Mouse (Mus musculus): ENCODE measurements around the gene Scn4b. TPM values are rescaled to one million over a fixed set of nuclear protein-coding genes. Genes with fewer than 3 reads are reported as not detected.

The Scn4b gene
- polyA plus RNA-seq, 1 experiment from 2014 or later: 0.08 TPM

GRCm38 (mm10) chr9:45171073-45171610 lies 32.9 kb downstream of the Scn4b start:
- no peak overlapping the region for H3K27ac ChIP-seq (ENCODE audit: low read depth, low read length)
- DNase-seq (ENCODE audit: low spot score, missing footprints): no peak
- H3K9ac ChIP-seq (ENCODE audit: low read length): no peak overlapping the region
- H3K4me3 ChIP-seq (ENCODE audit: low read depth, low read length): no peak overlapping the region
- ATAC-seq (ENCODE audit: low FRiP score): no peak
- H3K4me2 ChIP-seq: no peak overlapping the region
- no peaks in the 10 kb centered on the region for H3K9me3 ChIP-seq (ENCODE audit: control insufficient read depth, low read length)
- 81% methylated on average over 1 of the region's 1 CpGs for WGBS
- no peaks in the 10 kb centered on the region for H3K36me3 ChIP-seq (ENCODE audit: control insufficient read depth, insufficient read depth, low read length)
- H3K27me3 ChIP-seq (ENCODE audit: control insufficient read depth, insufficient read depth, low read length): no peaks in the 10 kb centered on the region
- H3K4me1 ChIP-seq (ENCODE audit: control insufficient read depth, insufficient read depth, low read length): no peaks in the 10 kb centered on the region

GRCm38 (mm10) chr9:45173475-45173874 lies 35.3 kb downstream of the Scn4b start:
- WGBS: 69% methylated on average over 3 of the region's 3 CpGs
- Histone ChIP-seq H3K27me3 (ENCODE audit: control insufficient read depth, insufficient read depth, low read length) (no peaks in the 10 kb centered on the region), H3K4me2 (no peak overlapping the region)

GRCm38 (mm10) chr9:45179282-45179681 lies 41.1 kb downstream of the Scn4b start:
- 84% methylated on average over 5 of the region's 5 CpGs for WGBS
- no peak overlapping the region for H3K4me2 ChIP-seq
- DNase-seq (ENCODE audit: low spot score, missing footprints) (no peak), ATAC-seq (ENCODE audit: low FRiP score) (no peak)
- no peaks in the 10 kb centered on the region for H3K9me3 ChIP-seq (ENCODE audit: control insufficient read depth, low read length)
- no peak overlapping the region for H3K4me3 ChIP-seq (ENCODE audit: low read depth, low read length)
- no peaks in the 10 kb centered on the region for H3K4me1 ChIP-seq (ENCODE audit: control insufficient read depth, insufficient read depth, low read length)
- H3K9ac ChIP-seq (ENCODE audit: low read length): no peak overlapping the region
- H3K36me3 ChIP-seq (ENCODE audit: control insufficient read depth, insufficient read depth, low read length): no peaks in the 10 kb centered on the region
- H3K27me3 ChIP-seq (ENCODE audit: control insufficient read depth, insufficient read depth, low read length): no peaks in the 10 kb centered on the region
- H3K27ac ChIP-seq (ENCODE audit: low read depth, low read length): no peak overlapping the region

More at GRCm38 (mm10) chr9:45173475-45173874, 35.3 kb downstream of the Scn4b start:
- ATAC-seq (ENCODE audit: low FRiP score) (no peak), DNase-seq (ENCODE audit: low spot score, missing footprints) (no peak)
- Histone ChIP-seq H3K9me3 (ENCODE audit: control insufficient read depth, low read length) (no peaks in the 10 kb centered on the region), H3K9ac (ENCODE audit: low read length) (no peak overlapping the region), H3K4me3 (ENCODE audit: low read depth, low read length) (no peak overlapping the region), H3K36me3 (ENCODE audit: control insufficient read depth, insufficient read depth, low read length) (no peaks in the 10 kb centered on the region), H3K27ac (ENCODE audit: low read depth, low read length) (no peak overlapping the region), H3K4me1 (ENCODE audit: control insufficient read depth, insufficient read depth, low read length) (no peaks in the 10 kb centered on the region)

DNA sequence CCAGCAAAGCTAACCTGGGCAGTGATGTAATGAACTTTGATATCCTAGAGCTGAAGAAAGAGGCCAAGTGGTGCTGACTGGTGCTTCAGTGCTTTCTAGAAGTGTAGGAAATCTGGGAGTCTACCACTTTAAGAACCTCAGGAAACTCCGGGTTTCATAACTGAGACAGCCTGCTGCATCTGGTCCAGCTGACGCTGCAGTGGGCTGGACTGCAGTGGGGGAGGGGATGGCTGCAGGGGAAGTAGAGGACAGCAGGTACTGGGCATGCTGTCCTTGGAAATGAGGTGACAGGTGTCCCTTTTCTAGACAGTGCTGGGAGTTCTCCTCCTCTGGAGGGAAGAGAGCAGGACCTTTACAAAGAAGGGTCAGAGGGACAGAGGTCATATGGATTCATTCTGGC lies 43.6 kb downstream of the Scn4b start, which contains the start of gene BC049352:
BC049352 (plus strand) TSS at position 238 of the 400 bp plus-strand sequence.
- no peaks in the 10 kb centered on the region for H3K4me1 ChIP-seq (ENCODE audit: control insufficient read depth, insufficient read depth, low read length)
- no peak within 1 kb of the TSS for H3K4me3 ChIP-seq (ENCODE audit: low read depth, low read length)
- DNase-seq (ENCODE audit: low spot score, missing footprints): no peak
- H3K27ac ChIP-seq (ENCODE audit: low read depth, low read length): no peak within 1 kb of the TSS
- no peaks in the 10 kb centered on the region for H3K36me3 ChIP-seq (ENCODE audit: control insufficient read depth, insufficient read depth, low read length)
- no peak for ATAC-seq (ENCODE audit: low FRiP score)
- H3K9ac ChIP-seq (ENCODE audit: low read length): no peak within 1 kb of the TSS
- H3K4me2 ChIP-seq: no peak within 1 kb of the TSS
- 50% methylated on average over 2 of the region's 2 CpGs for WGBS
- H3K27me3 ChIP-seq (ENCODE audit: control insufficient read depth, insufficient read depth, low read length): no peaks in the 10 kb centered on the region
- no peaks in the 10 kb centered on the region for H3K9me3 ChIP-seq (ENCODE audit: control insufficient read depth, low read length)

GRCm38 (mm10) chr9:45182521-45182920 lies 44.3 kb downstream of the Scn4b start:
- Histone ChIP-seq H3K27me3 (ENCODE audit: control insufficient read depth, insufficient read depth, low read length) (no peaks in the 10 kb centered on the region), H3K4me2 (no peak overlapping the region), H3K4me1 (ENCODE audit: control insufficient read depth, insufficient read depth, low read length) (no peaks in the 10 kb centered on the region), H3K4me3 (ENCODE audit: low read depth, low read length) (no peak overlapping the region), H3K9ac (ENCODE audit: low read length) (no peak overlapping the region), H3K36me3 (ENCODE audit: control insufficient read depth, insufficient read depth, low read length) (no peaks in the 10 kb centered on the region), H3K27ac (ENCODE audit: low read depth, low read length) (no peak overlapping the region), H3K9me3 (ENCODE audit: control insufficient read depth, low read length) (no peaks in the 10 kb centered on the region)
- no peak for ATAC-seq (ENCODE audit: low FRiP score)
- DNase-seq (ENCODE audit: low spot score, missing footprints): no peak
- WGBS: 67% methylated on average over 3 of the region's 3 CpGs

GRCm38 (mm10) chr9:45183266-45183665 lies 45.1 kb downstream of the Scn4b start:
- Histone ChIP-seq H3K4me3 (ENCODE audit: low read depth, low read length) (no peak overlapping the region), H3K9ac (ENCODE audit: low read length) (no peak overlapping the region), H3K4me1 (ENCODE audit: control insufficient read depth, insufficient read depth, low read length) (no peaks in the 10 kb centered on the region), H3K4me2 (no peak overlapping the region), H3K36me3 (ENCODE audit: control insufficient read depth, insufficient read depth, low read length) (no peaks in the 10 kb centered on the region), H3K9me3 (ENCODE audit: control insufficient read depth, low read length) (no peaks in the 10 kb centered on the region), H3K27me3 (ENCODE audit: control insufficient read depth, insufficient read depth, low read length) (no peaks in the 10 kb centered on the region), H3K27ac (ENCODE audit: low read depth, low read length) (no peak overlapping the region)
- ATAC-seq (ENCODE audit: low FRiP score) (no peak), DNase-seq (ENCODE audit: low spot score, missing footprints) (no peak)
- 92% methylated on average over 6 of the region's 6 CpGs for WGBS

- DNase-seq (ENCODE audit: low spot score, missing footprints) (no peak), ATAC-seq (ENCODE audit: low FRiP score) (no peak)
- 78% methylated on average over 4 of the region's 4 CpGs for WGBS
- no peaks in the 10 kb centered on the region for H3K27me3 ChIP-seq (ENCODE audit: control insufficient read depth, insufficient read depth, low read length)
- no peaks in the 10 kb centered on the region for H3K36me3 ChIP-seq (ENCODE audit: control insufficient read depth, insufficient read depth, low read length)
- H3K4me1 ChIP-seq (ENCODE audit: control insufficient read depth, insufficient read depth, low read length): no peaks in the 10 kb centered on the region
- H3K4me2 ChIP-seq: no peak overlapping the region
- H3K27ac ChIP-seq (ENCODE audit: low read depth, low read length): no peak overlapping the region
- H3K9me3 ChIP-seq (ENCODE audit: control insufficient read depth, low read length): no peaks in the 10 kb centered on the region
- H3K4me3 ChIP-seq (ENCODE audit: low read depth, low read length): no peak overlapping the region
- H3K9ac ChIP-seq (ENCODE audit: low read length): no peak overlapping the region
Observed at GRCm38 (mm10) chr9:45185250-45185649, 47.1 kb downstream of the Scn4b start.

- H3K9ac ChIP-seq (ENCODE audit: low read length): no peak overlapping the region
- H3K4me3 ChIP-seq (ENCODE audit: low read depth, low read length): no peak overlapping the region
- H3K4me2 ChIP-seq: no peak overlapping the region
- H3K27ac ChIP-seq (ENCODE audit: low read depth, low read length): no peak overlapping the region
- no peaks in the 10 kb centered on the region for H3K9me3 ChIP-seq (ENCODE audit: control insufficient read depth, low read length)
- ATAC-seq (ENCODE audit: low FRiP score): no peak
- no peaks in the 10 kb centered on the region for H3K4me1 ChIP-seq (ENCODE audit: control insufficient read depth, insufficient read depth, low read length)
- WGBS: 92% methylated on average over 10 of the region's 10 CpGs
- no peaks in the 10 kb centered on the region for H3K36me3 ChIP-seq (ENCODE audit: control insufficient read depth, insufficient read depth, low read length)
- H3K27me3 ChIP-seq (ENCODE audit: control insufficient read depth, insufficient read depth, low read length): no peaks in the 10 kb centered on the region
- DNase-seq (ENCODE audit: low spot score, missing footprints): no peak
Observed at GRCm38 (mm10) chr9:45188570-45189563, 50.7 kb downstream of the Scn4b start.

DNA sequence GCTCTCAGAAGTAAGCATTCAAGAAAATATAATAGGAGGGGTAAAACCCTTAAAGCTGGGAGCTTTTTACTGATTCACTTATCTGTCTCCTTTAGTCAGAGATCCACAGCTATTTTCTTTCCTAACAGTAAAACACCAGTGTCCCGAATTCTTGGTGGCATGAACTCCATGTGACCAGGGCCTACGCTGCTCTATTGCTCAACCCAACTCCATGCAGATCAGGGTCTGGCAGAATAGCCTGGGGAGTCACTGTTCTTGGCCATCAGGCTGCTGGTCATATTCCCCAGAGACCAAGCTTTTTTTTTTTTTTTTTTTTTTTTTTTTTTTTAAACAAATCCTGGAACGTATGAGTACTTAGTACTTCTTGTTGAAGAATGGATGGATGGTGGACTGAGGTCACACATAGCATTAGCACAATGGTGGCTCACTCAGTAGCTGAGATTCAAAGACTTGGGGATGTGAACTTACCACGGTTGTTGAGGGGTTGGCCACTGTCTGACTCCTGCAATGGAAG lies 51.5 kb downstream of the Scn4b start:
- no peak overlapping the region for H3K4me2 ChIP-seq
- no peak for ATAC-seq (ENCODE audit: low FRiP score)
- H3K4me1 ChIP-seq (ENCODE audit: control insufficient read depth, insufficient read depth, low read length): no peaks in the 10 kb centered on the region
- 83% methylated on average over 4 of the region's 4 CpGs for WGBS
- DNase-seq (ENCODE audit: low spot score, missing footprints): no peak
- H3K27ac ChIP-seq (ENCODE audit: low read depth, low read length): no peak overlapping the region
- no peak overlapping the region for H3K4me3 ChIP-seq (ENCODE audit: low read depth, low read length)
- no peak overlapping the region for H3K9ac ChIP-seq (ENCODE audit: low read length)
- no peaks in the 10 kb centered on the region for H3K9me3 ChIP-seq (ENCODE audit: control insufficient read depth, low read length)
- H3K27me3 ChIP-seq (ENCODE audit: control insufficient read depth, insufficient read depth, low read length): no peaks in the 10 kb centered on the region
- H3K36me3 ChIP-seq (ENCODE audit: control insufficient read depth, insufficient read depth, low read length): no peaks in the 10 kb centered on the region

Data from midbrain, embryonic 11.5 days (tissue).